Mouse (Mus musculus) heart, postnatal 4 days (tissue): Measurements from ENCODE around the gene Sdccag8. TPM values are rescaled to one million over a fixed set of nuclear protein-coding genes. Genes with fewer than 3 reads are reported as not detected.

Experiments
- DNase-seq: peaks from one replicate; pipeline ENCODE4 v3.0.0; 2021
- total RNA-seq, 2 experiments: library from RNA; stranded (reverse); gene quantifications; 2 replicates each; pipeline ENCODE4 v1.2.3; 2021

The Sdccag8 gene
- total RNA-seq, 2 experiments from 2014 or later, result 3.5 to 3.6 TPM

DNA sequence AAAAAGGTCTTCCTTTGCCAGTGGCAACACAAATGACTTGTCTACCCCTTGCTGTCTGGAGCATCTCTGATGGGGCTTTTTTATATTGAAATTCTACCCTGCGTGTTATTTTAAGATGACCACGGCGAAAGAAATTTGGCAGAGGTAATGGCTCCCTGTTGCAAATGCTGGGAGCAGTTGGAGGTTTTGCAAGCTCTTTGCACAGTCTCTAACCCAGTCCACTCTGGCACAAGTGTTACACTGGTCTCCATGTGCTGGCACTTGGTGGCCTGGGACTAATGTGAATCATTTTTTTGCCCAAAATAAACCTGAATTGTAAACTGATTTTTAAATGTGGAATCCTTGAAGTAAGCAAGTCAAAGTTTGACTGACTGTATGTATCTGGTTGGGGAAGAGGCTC lies 199.3 kb downstream of the Sdccag8 start:
- DNase-seq, result no peak

DNA sequence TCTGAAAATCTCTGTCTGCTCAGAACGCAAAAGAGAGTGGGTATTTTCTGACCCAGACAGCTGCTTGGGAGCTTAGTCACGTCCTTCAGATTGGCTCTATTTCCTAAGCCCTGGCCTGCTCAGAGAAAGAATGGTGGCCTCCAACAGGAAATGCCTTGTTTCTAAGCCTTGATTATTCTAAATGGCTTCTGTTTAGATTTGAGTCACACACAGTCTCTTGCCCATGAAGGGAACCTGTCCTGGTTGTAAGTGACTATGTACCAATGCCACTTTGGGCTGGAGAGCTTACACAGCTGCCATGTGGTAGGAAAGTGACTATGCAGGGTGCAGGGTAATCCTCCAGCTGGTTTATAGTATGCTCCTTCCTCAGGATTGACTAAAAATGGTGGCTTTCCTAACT lies 199.9 kb downstream of the Sdccag8 start:
- DNase-seq, result no peak

DNA sequence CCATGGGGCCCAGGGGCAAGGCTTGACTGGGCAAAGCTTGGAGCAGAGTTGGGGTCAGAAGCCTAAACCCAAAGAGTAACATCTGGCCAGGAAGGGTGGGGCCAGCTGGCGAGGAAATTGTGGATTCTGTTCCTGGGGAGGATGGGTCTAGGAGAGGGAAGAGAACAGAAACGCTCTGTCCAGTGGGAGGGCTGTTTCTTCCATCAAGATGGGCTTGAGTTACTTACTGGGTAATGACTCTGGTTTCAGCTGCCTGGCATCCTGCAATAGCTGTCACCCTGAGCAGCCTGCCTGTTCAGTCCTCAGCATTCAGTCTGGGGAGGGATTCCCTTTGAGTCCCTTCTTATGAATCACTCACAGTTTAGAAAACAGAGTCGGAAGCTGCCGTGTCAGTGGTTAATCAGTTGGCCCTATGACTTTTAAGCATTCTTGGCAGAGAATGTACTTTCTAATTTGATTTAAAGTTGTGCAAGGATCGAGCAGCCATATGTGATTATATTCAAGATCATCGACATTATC lies 200.5 kb downstream of the Sdccag8 start:
- DNase-seq, result no peak

DNA sequence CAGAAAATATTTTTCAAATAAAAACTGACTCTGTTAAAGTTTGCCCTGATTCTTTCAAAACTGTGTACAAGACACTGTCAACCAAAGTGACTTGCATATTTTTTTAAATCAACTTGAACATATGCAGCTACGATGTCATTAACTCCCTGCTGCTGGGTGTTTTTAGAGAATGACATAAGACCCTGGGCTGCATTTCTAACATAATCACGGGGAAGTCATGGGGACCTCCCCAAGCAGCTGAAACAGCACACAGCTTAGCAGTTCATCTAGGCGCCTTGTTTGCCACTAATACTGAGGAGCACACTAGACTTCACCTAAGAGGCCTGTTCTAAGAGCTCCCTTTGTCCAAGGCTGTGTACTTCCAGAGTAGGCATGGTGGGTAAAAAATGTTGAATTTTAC lies 201.5 kb downstream of the Sdccag8 start:
- no peak for DNase-seq

DNA sequence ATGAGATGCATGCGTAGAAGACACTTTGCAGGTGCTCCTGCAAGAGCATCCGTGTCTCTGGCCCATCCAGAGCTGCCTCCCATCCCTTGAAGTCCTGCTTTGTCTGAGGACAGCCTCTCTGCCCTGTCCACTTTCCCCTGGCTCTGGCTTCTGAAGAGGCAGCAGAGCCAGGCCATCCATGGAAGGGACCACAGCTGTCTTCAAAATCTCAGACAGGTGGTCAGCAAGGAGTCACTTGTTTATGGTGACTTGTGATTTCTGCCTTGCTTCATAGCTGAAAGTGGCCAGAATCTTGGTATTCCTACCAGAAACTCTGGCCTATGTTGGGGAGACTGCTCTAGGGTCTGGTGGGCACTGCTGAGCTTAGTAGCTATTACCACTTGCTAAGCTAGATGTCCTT lies 202.3 kb downstream of the Sdccag8 start:
- no peak for DNase-seq

DNA sequence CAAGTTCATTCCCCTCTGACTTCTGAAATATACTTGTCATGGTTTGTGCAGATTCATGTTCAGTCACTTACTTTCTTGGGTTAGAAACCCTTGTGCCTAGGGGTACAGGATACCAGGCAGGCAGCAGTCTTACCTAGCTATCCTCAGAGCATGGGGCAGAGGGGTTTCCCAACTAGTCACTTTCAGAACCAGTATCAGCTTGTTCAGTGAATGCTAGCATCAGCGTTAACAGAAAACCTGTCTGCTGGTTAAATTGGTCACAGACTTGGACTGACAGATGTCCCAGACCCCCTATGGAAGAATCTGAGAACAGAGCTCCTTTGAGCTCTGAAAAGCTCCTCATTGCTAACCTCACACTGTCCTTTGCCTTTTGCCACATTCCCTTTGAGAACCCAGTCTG lies 204.3 kb downstream of the Sdccag8 start:
- no peak for DNase-seq

DNA sequence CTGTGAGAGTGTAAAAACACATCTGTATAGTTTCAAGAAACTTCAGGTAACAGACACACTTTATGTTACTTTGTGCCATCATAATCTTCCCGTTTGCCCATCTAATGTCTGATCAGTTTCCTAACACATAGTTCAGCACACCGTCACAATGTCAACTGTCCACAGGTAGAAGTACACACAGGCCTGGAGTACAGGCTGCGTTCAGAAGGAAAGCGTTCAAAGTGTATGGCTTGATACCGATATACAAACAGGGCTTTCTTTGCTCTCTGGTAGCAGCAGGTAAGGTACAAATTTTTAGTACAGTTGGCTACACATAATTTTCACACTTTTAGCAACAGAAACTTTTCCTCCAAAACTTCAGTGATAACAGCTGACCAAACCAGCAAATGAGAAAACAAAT lies 205.2 kb downstream of the Sdccag8 start:
- DNase-seq, result no peak

DNA sequence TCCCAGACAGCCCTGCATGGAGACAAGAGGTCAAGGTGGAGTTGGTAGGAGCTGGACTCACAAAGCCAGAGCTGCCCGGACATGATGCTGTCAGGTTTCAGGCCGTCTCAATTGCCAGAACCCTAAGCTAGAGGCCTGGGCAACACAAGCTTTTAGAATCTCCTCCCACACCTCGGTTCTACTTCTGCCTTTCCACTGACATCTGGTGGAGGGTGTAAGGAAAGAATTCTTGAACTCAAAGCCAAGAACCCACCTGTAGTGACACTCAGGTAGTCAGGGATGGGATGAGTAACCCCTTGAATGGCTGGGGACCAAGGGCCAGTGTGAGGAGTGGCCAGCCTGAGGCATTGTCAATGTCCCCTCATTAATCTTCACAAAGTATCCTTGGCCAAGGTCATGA lies 208.3 kb downstream of the Sdccag8 start:
- no peak for DNase-seq

DNA sequence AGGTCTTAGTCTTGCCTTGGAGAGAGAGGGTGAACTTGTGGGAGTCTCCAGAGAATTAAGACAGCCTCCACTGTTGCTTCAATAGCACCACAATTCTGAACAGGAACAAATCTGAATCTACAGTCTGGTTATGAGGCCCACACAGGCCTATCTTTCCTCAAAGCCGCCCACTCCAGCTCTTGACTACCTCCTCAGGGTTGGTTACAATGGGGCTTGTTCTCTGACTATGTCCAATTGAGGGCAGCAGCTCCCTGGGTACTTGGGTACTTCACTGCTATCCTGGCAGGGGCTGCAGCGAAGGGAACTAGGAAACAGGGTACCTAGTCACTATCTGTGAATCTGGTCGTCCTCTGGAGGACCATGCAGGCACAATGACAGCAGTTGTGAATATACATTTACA lies 213.2 kb downstream of the Sdccag8 start:
- DNase-seq, result no peak

DNA sequence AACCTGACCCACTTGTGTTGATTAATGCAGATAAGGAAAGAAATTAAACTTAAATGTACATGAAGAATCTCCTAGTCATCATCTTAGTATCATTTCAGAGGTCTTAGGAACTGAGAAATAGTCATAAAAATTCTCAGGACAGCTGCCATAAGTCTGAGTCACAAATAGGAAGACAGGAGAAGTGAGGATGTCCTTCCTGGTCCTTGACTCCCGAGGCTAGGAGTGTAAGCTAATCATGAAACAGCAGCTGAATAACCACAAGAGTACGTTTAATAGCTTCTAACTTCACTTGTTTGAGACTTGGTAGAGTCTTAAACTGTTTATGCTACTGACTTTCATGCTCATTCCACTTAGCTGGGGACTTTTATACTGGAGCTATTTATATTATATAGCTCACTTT lies 214.6 kb downstream of the Sdccag8 start:
- DNase-seq, result no peak

DNA sequence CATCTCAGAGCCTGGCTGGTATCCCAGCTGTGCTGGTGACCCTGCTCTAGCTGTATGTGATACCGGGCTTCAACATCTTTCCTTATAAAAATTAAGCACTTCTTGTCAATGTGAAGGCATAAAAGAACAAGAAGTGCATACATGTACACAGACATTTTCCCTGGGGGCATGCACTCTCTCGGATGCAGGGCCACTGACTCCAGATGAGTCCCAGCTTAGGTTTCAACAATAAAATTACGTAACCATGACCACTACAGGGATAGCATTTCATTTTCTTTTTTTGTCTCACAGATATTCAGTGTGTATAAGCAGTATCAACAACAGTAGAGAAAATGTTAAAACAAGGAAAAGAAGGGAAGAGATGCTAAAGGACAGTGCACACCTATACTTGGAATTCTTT lies 216.2 kb downstream of the Sdccag8 start:
- no peak for DNase-seq

DNA sequence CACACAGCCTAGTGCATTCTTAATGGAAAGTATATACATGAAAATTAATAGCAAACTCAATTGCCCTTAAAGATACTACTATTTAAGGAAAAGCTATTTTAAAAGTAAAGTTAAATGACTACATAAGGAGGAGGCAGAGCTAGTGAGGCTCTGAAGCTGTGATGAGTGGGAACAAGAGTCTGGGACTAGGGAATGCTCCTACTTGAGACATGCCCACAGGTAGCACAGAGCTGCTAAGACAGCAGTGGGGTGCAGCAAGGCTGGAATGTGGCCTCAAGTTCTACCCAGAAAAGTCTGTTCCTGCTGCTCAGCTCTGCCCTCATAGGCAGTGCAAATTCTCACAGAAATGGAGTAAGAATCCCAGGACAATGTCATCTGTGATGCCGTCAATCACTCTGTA lies 216.7 kb downstream of the Sdccag8 start:
- DNase-seq, result no peak

DNA sequence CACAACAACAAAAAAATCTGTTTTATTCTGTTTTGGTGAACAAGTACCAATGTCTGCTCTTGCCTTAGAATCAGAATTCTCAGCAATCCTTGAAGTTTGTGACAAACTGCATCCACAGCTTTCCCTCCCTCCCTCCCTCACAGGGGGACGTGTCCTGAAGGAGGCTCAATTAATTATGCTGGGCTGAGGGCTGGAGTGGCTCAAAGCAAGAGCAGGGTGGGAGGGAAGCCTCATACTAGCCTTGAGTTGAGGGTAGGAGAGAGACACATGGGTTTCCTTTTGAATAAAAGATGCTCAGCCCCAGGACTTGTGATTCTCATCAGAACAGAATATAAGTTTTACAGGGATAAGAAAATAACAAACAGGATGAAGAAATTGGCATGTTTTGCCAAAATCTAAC lies 217.8 kb downstream of the Sdccag8 start:
- no peak for DNase-seq

DNA sequence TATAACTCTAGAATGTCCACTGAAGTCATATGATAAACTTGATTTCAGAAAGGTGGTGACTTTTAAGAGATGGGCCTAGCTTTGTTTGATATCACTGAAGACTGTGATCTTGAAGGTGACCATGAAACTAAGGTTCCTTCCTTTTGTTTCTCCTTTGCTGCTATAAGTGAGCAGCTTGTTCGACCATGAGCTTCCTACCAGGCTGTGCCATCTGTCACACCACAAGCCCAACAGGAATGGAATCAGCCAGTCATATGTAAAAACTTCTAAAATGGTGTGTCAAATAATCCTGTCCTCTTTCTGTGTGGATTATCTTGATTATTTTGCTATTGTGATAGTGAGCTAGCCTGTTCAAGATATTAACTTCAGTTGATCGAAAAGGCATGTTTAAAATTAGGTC lies 221.0 kb downstream of the Sdccag8 start:
- no peak for DNase-seq

DNA sequence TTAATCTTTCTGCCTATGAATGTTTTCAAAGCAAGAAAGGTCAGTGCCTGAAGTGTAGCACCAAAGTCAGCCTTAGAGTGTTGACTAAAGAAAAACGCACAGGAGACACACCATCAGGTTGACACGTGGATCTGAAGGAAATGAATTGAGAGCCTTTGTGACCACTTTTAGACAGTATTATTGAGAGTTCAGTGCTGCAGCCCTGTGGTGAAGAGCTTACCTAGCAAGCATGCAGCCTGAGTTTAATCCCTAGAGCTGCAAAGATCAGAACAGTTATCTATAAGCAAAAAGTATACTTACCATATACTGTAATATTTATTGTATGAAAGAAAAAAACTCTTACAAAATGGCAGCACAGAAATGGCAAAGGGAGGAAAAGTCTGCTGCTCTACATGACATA lies 223.9 kb downstream of the Sdccag8 start:
- DNase-seq, result no peak

DNA sequence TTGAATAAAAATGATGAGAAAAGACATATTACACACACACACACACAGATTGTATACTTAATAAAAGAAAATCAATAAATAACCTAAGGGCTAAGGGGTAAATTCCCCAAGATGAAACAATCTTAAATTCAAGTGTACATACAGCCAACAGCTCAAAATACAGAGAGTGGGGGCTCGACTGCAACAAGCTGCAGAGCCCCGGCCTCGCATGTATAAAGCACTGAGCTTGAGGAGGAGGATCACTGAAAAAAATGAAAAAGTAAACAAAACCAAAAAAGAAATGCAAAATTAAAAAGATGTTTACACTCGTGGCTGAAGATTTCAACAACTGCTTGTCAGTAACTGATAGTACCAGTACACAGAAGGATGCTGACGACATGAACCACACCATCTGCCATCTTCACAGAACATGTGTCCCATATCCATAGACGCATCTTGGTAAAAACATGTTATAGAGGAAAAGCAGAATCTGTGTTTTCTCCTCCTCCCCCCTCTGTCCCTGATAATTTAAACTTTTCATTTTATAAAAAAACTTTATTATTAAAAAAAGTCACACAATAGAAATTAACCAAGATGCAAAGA lies 224.7 kb downstream of the Sdccag8 start:
- no peak for DNase-seq

DNA sequence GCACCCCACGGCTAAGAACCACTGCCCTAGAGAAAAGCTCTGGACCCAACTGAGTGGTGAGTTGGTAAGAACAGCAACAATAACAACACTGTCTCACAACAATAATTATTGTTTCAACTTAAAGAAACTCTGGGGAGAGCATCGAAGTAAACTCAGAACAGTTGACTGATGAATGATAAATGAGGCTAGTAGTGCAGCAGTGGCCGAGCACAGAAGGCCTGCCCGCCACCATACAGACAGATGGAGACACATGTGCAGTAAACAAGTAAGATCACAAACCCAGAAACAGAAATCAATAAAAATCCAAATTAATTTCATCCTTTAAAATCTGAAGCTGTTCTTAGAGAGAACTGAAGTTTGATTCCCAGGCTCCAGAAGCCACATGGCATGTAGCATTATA lies 225.6 kb downstream of the Sdccag8 start:
- no peak for DNase-seq

DNA sequence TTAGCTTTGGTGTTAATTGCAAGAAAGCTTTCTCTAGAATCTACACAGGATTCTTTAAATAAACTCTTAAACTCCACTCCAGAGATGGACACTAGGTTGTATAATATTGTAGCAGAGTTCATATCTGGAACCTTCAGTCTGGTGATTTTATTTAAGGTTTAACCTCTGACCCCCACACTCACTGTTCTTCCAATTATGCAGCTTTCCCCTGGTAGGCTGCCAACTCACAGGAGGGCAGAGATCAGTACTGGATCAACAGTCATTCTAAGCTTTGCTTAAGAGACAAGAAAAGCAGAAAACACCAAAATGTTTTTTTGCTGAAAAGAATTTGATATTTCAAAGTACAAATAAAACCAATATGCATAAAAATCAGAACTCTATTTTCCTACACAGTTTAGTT lies 231.4 kb downstream of the Sdccag8 start:
- no peak for DNase-seq

DNA sequence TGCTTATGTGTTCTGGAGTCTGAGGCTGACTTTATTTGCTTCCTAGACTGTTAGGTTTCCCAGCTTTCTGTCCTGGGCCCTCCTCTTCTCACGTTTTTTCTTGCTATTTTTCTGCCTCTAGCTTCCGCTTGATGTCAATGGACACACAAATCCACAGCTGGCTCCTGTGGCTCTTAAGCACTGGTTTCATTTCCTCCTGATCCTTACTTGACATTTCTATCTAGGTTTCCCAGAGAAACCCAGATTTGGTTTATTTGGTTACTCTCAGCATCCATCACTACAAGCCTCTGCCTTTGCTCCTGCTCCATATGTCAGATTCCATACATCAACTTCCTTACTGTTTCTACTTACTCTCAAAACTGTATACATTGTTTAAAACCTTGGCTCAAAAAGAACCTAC lies 232.5 kb downstream of the Sdccag8 start:
- no peak for DNase-seq

DNA sequence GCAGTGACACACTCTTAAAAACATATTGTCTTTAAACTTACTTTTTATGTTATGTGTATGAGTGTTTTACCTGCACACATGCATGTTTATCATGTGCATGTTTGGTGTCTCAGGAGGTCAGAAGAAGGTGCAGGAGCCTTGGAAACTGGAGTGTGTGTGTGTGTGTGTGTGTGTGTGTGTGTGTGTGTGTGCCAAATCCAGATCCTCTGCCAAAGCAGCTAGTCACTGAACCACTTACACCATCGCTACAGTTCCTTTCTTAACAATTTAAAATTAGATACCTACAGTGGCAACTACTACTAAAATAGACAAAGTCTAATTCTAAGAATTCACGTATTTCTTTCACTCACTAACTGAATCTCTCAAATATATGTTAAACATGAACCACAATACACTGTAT lies 234.3 kb downstream of the Sdccag8 start:
- no peak for DNase-seq

DNA sequence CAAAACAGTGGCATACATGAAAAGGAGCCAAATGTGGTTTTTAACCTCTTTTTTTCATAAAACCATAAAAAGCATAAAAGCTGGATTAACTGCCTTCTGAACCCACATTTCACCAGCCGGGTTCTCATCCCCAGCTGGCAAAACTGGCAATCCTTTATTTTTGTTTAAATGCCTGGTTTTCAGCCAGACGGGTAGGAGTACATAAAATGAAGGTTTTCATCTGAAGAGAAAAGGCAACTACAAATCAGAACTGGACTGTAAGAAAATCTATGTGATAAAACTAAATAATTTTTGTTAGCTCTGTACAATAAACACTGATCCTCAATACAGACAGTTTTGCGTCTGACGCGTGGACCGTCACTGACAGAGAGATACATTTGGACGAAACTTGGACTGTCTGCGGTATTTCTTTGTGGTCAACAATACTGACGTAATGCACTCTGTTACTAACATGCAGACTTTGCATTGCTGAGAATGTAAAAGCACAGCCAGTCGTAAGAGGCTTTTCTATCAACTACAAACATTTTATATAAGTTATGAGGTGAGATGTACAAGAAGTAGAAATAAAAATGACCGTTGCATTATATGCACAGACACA lies 237.0 kb downstream of the Sdccag8 start:
- DNase-seq, result no peak

DNA sequence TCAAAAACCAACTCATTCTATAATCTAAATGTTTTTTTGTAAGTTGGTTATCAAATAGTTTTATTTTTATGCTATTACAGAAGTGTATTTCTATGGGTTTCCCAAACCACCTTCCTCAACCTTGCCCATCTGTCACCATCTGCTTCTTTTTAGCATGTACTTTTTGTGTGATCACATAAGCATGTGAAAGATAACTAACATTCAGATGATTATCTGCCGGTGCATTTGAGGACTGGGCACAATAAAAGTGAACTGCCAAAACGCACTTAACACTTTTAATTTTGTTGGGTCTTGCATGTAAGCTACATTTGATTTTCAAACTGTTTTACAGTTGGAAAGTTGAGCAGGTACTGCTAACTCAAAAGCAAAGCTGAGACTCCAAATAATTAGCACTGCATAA lies 240.4 kb downstream of the Sdccag8 start:
- no peak for DNase-seq

DNA sequence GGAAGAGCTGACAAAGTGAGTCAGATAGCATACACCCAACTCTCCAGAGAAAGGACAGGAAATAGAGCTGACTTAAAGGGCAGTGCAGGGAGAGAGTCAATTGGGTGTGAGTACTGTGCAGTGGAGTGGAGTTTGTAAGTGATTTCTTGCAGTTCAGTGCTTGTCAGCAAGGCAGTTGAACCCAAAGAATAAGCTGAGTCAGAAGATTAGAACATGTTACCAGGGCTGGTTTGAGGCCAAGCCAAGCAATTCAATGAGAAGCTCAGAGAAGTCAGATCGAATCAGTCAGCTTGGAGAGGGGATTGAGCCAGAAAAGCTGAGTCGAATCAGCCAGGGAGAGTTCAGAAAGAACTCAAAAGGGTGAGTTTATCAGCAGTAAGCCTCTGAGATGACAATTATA lies 247.3 kb downstream of the Sdccag8 start:
- no peak for DNase-seq

DNA sequence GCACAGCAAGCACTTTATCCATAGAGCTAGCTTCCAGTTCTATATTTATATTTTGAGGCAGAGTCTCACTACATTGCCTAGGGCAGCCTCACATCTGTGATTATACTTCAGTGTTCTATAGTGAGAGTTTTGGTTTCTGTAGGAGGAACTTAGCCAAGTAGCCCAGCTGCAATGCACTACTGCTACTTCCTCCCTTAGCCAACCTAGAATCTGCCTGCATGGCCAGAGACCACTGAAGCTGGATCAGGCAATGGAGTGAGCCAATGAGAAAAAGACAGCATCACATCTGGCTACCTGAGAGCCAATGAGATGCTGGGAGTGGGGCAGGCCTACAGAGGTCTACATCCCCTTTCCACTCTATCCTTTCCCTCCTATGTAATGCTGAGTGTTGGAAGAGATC lies 251.3 kb downstream of the Sdccag8 start:
- no peak for DNase-seq

DNA sequence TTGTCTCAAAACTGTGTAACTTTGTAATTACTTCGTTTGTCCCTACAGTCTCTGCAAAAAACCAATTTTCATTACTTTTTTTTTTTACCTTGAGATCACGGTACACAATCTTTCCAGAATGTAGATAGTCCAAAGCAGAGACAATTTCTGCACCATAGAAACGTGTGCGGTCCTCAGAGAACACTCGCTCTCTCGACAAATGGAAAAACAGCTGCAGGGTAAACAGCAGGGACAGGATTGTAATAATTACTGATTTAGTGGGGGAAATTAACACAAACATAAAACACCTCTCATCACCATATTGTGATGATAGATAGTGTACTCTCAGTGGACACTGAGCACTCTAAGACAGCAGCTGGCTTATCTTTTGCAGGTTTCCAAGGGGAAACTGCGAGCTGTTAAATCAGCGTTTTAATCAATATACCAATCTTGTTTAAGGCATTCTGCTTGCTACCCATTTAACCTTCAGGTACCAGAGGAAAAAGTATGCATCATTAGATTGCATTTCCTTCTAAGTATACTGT lies 252.7 kb downstream of the Sdccag8 start:
- DNase-seq, result no peak
